Mouse (Mus musculus) 3134 (cell line): ENCODE data around the gene Stat6.
A peak's percentile ranks its signal among the peaks of the same experiment; 100 is the strongest.

Source experiments
- DNase-seq: peaks from one replicate; pipeline ENCODE4 v3.0.0-alpha.2; 2011; ENCODE audit warnings: low spot score; ENCODE audit not compliant: insufficient read length; ENCODE audit errors: extremely low read depth

The Stat6 gene

GRCm38 (mm10) chr10:127704293-127704692, 61.5 kb downstream of the Stat6 start:
- no peak for DNase-seq

GRCm38 (mm10) chr10:127704766-127705220, 62.0 kb downstream of the Stat6 start, which contains the start of gene Myo1a:
TSS of gene Myo1a (plus strand) at chr10:127705170.
- DNase-seq, result no peak

GRCm38 (mm10) chr10:127705783-127706182, 63.0 kb downstream of the Stat6 start:
- DNase-seq, result peak; percentile 28

- no peak for DNase-seq
Measured at GRCm38 (mm10) chr10:127707721-127708120, 64.9 kb downstream of the Stat6 start.

- no peak for DNase-seq
Measured at GRCm38 (mm10) chr10:127708850-127709370, 66.1 kb downstream of the Stat6 start.

GRCm38 (mm10) chr10:127710331-127710730, 67.5 kb downstream of the Stat6 start:
- no peak for DNase-seq
